Mouse (Mus musculus) ES-Bruce4 (cell line): ENCODE data around the gene Tmem246.

Experiments used
- CTCF ChIP-seq: IDR thresholded peaks from one replicate; pipeline ENCODE4 v1.8.1; 2011; ENCODE audit warnings: low read depth, low read length
- EP300 ChIP-seq: IDR thresholded peaks from 2 replicates; pipeline ENCODE4 v1.6.1; 2011; ENCODE audit warnings: low read depth, low read length; ENCODE audit not compliant: insufficient read depth
- POLR2A ChIP-seq: IDR thresholded peaks from one replicate; pipeline ENCODE4 v1.8.1; 2011; ENCODE audit warnings: low read length; ENCODE audit not compliant: insufficient read depth

GRCm38 (mm10) chr4:49590152-49590551 lies 7.5 kb downstream of the Tmem246 start:
- TF ChIP-seq CTCF, result no peak
- no peak for TF ChIP-seq POLR2A
- TF ChIP-seq EP300, result no peak
